Mouse (Mus musculus) CH12.LX (cell line): ENCODE measurements around the gene Nfatc2ip. TPM values are rescaled to one million over a fixed set of nuclear protein-coding genes. Genes with fewer than 3 reads are reported as not detected.

Experiments used
- DNase-seq: peaks from one replicate; pipeline ENCODE4 v3.0.0-alpha.2; 2013; ENCODE audit errors: extremely low read depth
- H3K27ac ChIP-seq: 2 replicates; pipeline ENCODE4 v1.5.1; 2012; ENCODE audit warnings: low read depth, mild to moderate bottlenecking, control low read depth, moderate library complexity; ENCODE audit not compliant: insufficient read depth
- H3K27me3 ChIP-seq: replicated peaks from 2 replicates; pipeline ENCODE3; 2012; ENCODE audit warnings: inconsistent platforms
- H3K36me3 ChIP-seq, 2 experiments: replicated peaks in 1 of 2; 2 replicates each; pipeline versions ENCODE3 to v1.6.1; 2012; ENCODE audit warnings: inconsistent platforms in 1 of 2, low read length in 1 of 2, mild to moderate bottlenecking in 1 of 2, mixed read lengths in 1 of 2, moderate library complexity in 1 of 2; ENCODE audit not compliant: control insufficient read depth in 1 of 2, insufficient read depth in 1 of 2
- H3K4me1 ChIP-seq, 2 experiments: 2 replicates each; pipeline ENCODE4 v1.6.1; 2012; ENCODE audit warnings: inconsistent platforms in 1 of 2, moderate library complexity in 1 of 2; ENCODE audit not compliant: insufficient read depth in 2 of 2, control insufficient read depth in 1 of 2
- H3K4me2 ChIP-seq: 2 replicates; pipeline ENCODE4 v1.6.1; 2012; ENCODE audit warnings: low read depth, mild to moderate bottlenecking, control low read depth; ENCODE audit not compliant: poor library complexity, insufficient read depth, severe bottlenecking
- H3K4me3 ChIP-seq, 3 experiments: fragments of 150-350 bp in 1 of 3; sonication (generic) in 1 of 3; replicated peaks in 1 of 3; 2 replicates each; pipeline versions ENCODE3 to v1.5.1; 2011 to 2012; ENCODE audit warnings: low read depth in 2 of 3, low read length in 2 of 3, mild to moderate bottlenecking in 2 of 3, moderate library complexity in 2 of 3, control low read depth in 1 of 3, improper control_type of control experiment in 1 of 3, inconsistent platforms in 1 of 3, mixed read lengths in 1 of 3; ENCODE audit not compliant: poor library complexity in 1 of 3
- H3K79me2 ChIP-seq: replicated peaks from 2 replicates; pipeline ENCODE4 v1.6.1; 2012; ENCODE audit warnings: mild to moderate bottlenecking, moderate library complexity; ENCODE audit not compliant: control insufficient read depth, poor library complexity, insufficient read depth, severe bottlenecking; ENCODE audit errors: extremely low read depth
- H3K9ac ChIP-seq: 2 replicates; pipeline ENCODE4 v1.6.1; 2012; ENCODE audit warnings: low read depth, mild to moderate bottlenecking, control low read depth, moderate library complexity; ENCODE audit not compliant: insufficient read depth
- H3K9me3 ChIP-seq: replicated peaks from 2 replicates; pipeline ENCODE3; 2012; ENCODE audit warnings: low read length, inconsistent platforms, mixed read lengths
- CHD1 ChIP-seq: IDR thresholded peaks from 2 replicates; pipeline ENCODE4 v1.6.1; 2012; ENCODE audit warnings: low read depth, low read length, improper control_type of control experiment, inconsistent platforms
- CTCF ChIP-seq, 2 experiments: IDR thresholded peaks in 1 of 2; conservative IDR thresholded peaks in 1 of 2; 2 replicates each; pipeline ENCODE4 v1.5.1; 2011 to 2012; ENCODE audit warnings: low read depth in 2 of 2, low read length in 2 of 2, improper control_type of control experiment in 1 of 2, inconsistent platforms in 1 of 2, mild to moderate bottlenecking in 1 of 2, moderate library complexity in 1 of 2
- E2F4 ChIP-seq: IDR thresholded peaks from 2 replicates; pipeline ENCODE4 v1.6.1; 2011; ENCODE audit warnings: low read depth, low read length, improper control_type of control experiment; ENCODE audit not compliant: insufficient replicate concordance
- ELF1 ChIP-seq: IDR thresholded peaks from 2 replicates; pipeline ENCODE4 v1.6.1; 2014; ENCODE audit warnings: low read depth, mild to moderate bottlenecking, inconsistent platforms, low read length, improper control_type of control experiment
- EP300 ChIP-seq: IDR thresholded peaks from 2 replicates; pipeline ENCODE4 v1.6.1; 2011; ENCODE audit warnings: low read length, improper control_type of control experiment
- ETS1 ChIP-seq: conservative IDR thresholded peaks from 2 replicates; pipeline ENCODE4 v1.6.1; 2012; ENCODE audit warnings: low read depth, mild to moderate bottlenecking, inconsistent platforms, low read length, improper control_type of control experiment, moderate library complexity
- IRF4 ChIP-seq: IDR thresholded peaks from 2 replicates; pipeline ENCODE4 v1.6.1; 2014; ENCODE audit warnings: low read depth, mild to moderate bottlenecking, inconsistent platforms, low read length, improper control_type of control experiment
- JUND ChIP-seq: conservative IDR thresholded peaks from 2 replicates; pipeline ENCODE4 v1.6.1; 2011; ENCODE audit warnings: low read depth, low read length, improper control_type of control experiment
- KAT2A ChIP-seq: IDR thresholded peaks from 2 replicates; pipeline ENCODE4 v1.6.1; 2012; ENCODE audit warnings: low read length, improper control_type of control experiment, inconsistent platforms; ENCODE audit not compliant: insufficient replicate concordance
- MAZ ChIP-seq: IDR thresholded peaks from 2 replicates; pipeline ENCODE4 v1.6.1; 2012; ENCODE audit warnings: low read depth, mild to moderate bottlenecking, inconsistent platforms, low read length, improper control_type of control experiment, moderate library complexity
- MXI1 ChIP-seq: IDR thresholded peaks from 2 replicates; pipeline ENCODE4 v1.6.1; 2011; ENCODE audit warnings: mild to moderate bottlenecking, low read depth, low read length, improper control_type of control experiment
- NELFE ChIP-seq: IDR thresholded peaks from 2 replicates; pipeline ENCODE4 v1.6.1; 2011; ENCODE audit warnings: low read depth, low read length, improper control_type of control experiment
- NRF1 ChIP-seq: IDR thresholded peaks from 2 replicates; pipeline ENCODE4 v1.6.1; 2014; ENCODE audit warnings: low read depth, mild to moderate bottlenecking, inconsistent platforms, low read length, improper control_type of control experiment, moderate library complexity
- PAX5 ChIP-seq: IDR thresholded peaks from 2 replicates; pipeline ENCODE4 v1.6.1; 2012; ENCODE audit warnings: low read length, inconsistent platforms, mixed read lengths
- POLR2A ChIP-seq: IDR thresholded peaks from 2 replicates; pipeline ENCODE4 v1.6.1; 2011; ENCODE audit warnings: low read depth, mild to moderate bottlenecking, improper control_type of control experiment, low read length
- POLR2AphosphoS2 ChIP-seq: IDR thresholded peaks from 2 replicates; pipeline ENCODE4 v1.6.1; 2011; ENCODE audit warnings: low read depth, low read length, improper control_type of control experiment
- RAD21 ChIP-seq: IDR thresholded peaks from 2 replicates; pipeline ENCODE4 v1.6.1; 2011; ENCODE audit warnings: low read depth, mild to moderate bottlenecking, low read length, improper control_type of control experiment, moderate library complexity
- RCOR1 ChIP-seq: conservative IDR thresholded peaks from 2 replicates; pipeline ENCODE4 v1.6.1; 2012; ENCODE audit warnings: low read depth, mild to moderate bottlenecking, inconsistent platforms, low read length, improper control_type of control experiment
- SIN3A ChIP-seq: IDR thresholded peaks from 2 replicates; pipeline ENCODE4 v1.6.1; 2012; ENCODE audit warnings: low read length, improper control_type of control experiment, inconsistent platforms
- SMC3 ChIP-seq: IDR thresholded peaks from 2 replicates; pipeline ENCODE4 v1.6.1; 2011; ENCODE audit warnings: low read depth, low read length, improper control_type of control experiment
- TBP ChIP-seq: conservative IDR thresholded peaks from 2 replicates; pipeline ENCODE4 v1.6.1; 2011; ENCODE audit warnings: low read depth, low read length, improper control_type of control experiment
- ZC3H11A ChIP-seq: IDR thresholded peaks from 2 replicates; pipeline ENCODE4 v1.6.1; 2012; ENCODE audit warnings: low read depth, mild to moderate bottlenecking, inconsistent platforms, low read length, improper control_type of control experiment
- ZMIZ1 ChIP-seq: IDR thresholded peaks from 2 replicates; pipeline ENCODE4 v1.6.1; 2012; ENCODE audit warnings: low read depth, mild to moderate bottlenecking, inconsistent platforms, low read length, improper control_type of control experiment
- ZNF384 ChIP-seq: IDR thresholded peaks from 2 replicates; pipeline ENCODE4 v1.6.1; 2012; ENCODE audit warnings: low read depth, low read length, improper control_type of control experiment, inconsistent platforms
- dilution Hi-C: fragments of 300-500 bp; cut with MboI; formaldehyde crosslinking; loops from 2 replicates; pipeline ENCODE4 v1.14.3; 2020; ENCODE audit warnings: low sequenced_read_pairs; ENCODE audit not compliant: extremely low pct_unique_long_range_greater_than_20kb, extremely low pct_ligation_motif_present
- in situ Hi-C: fragments of 300-500 bp; cut with MboI; formaldehyde crosslinking; loops from 3 replicates; pipeline ENCODE4 v1.14.3; 2019; ENCODE audit warnings: low sequenced_read_pairs, low pct_ligation_motif_present, low pct_unique_long_range_greater_than_20kb, mixed read lengths
- polyA plus RNA-seq: library from polyadenylated mRNA; unstranded; fragments of >175 nt; gene quantifications from 2 replicates; pipeline ENCODE4 v1.2.1, GENCODE M21; 2012; ENCODE audit warnings: low read depth; ENCODE audit not compliant: insufficient read length
- total RNA-seq, 2 experiments: library from RNA; depleted of rRNA; stranded (reverse); fragments of 300-350 nt in 1 of 2; fragments of >200 nt in 1 of 2; gene quantifications; 2 replicates each; pipeline ENCODE4 v1.2.3; 2012 to 2014

Gene Nfatc2ip
- total and polyA plus RNA-seq, 3 experiments: 7.8 to 15.0 (median 13.9) TPM

- TF ChIP-seq ZNF384: no peak
- no peak for TF ChIP-seq MXI1
- no peak for TF ChIP-seq POLR2AphosphoS2
- TF ChIP-seq ELF1: peak; percentile 51
- TF ChIP-seq ZC3H11A: no peak
- TF ChIP-seq CTCF (conservative IDR thresholded peaks at IDR 0.05 in 1 of 2, IDR thresholded peaks at IDR 0.05 in 1 of 2; ENCODE audit: low read depth in 2 of 2, low read length in 2 of 2): no peak
- TF ChIP-seq ZMIZ1: no peak
- TF ChIP-seq NELFE: no peak
- TF ChIP-seq SMC3: no peak
- TF ChIP-seq MAZ: no peak
- no peak for TF ChIP-seq SIN3A
- TF ChIP-seq NRF1: no peak
Measured at GRCm38 (mm10) chr7:126424161-126424560, 27.6 kb upstream of the Nfatc2ip start (continued).

DNA sequence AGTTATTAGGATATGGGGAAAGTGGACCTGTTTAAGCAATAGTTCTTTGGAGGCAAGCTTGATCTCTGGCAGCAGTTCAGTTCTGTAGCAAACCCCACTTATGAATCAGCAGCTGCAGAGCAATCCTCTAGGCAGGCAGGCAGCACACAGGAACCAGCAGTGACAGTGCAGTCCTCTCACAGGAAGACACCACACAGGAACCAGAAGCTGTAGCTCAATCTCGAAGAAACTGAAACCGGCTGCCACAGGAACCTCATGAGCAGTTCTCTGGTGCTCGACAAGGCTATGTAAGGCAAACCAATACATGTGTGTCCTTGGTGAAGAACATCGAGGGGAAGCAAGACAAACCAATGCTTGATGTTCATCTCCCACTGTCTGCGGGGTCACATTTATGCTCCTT, 25.2 kb upstream of the Nfatc2ip start:
- TF ChIP-seq ETS1: no peak
- no peak for TF ChIP-seq PAX5
- TF ChIP-seq JUND: no peak
- TF ChIP-seq IRF4: peak; percentile 53; the same call in 1 of the 2 replicates
- TF ChIP-seq RCOR1: no peak
- TF ChIP-seq CHD1: no peak
- TF ChIP-seq KAT2A: no peak
- TF ChIP-seq EP300: no peak
- no peak for TF ChIP-seq RAD21
- TF ChIP-seq TBP: no peak
- TF ChIP-seq E2F4: 0 out of 2 replicates have a peak, but pooled peaks have one; percentile 30
- TF ChIP-seq ZNF384: no peak
- no peak for TF ChIP-seq POLR2A
- TF ChIP-seq, all 38 proteins: peak for 2
- H3K27ac ChIP-seq: no peak overlapping the region
- no peaks in the 10 kb centered on the region for H3K79me2 ChIP-seq
- dilution Hi-C loops (no loop called here), in situ Hi-C loops (no loop called here)
- H3K36me3 ChIP-seq: peaks cover 0 to 12% of the 10 kb centered on the region in 2 experiments
- DNase-seq: peak; percentile 41
- no peak overlapping the region for H3K9ac ChIP-seq
- H3K9me3 ChIP-seq: peaks cover 19% of the 10 kb centered on the region
- no peak overlapping the region for H3K4me3 ChIP-seq
- peaks cover 14 to 50% of the 10 kb centered on the region in 2 experiments; a peak in 3 of 4 replicates for H3K4me1 ChIP-seq
- no peaks in the 10 kb centered on the region for H3K27me3 ChIP-seq
- no peak overlapping the region for H3K4me2 ChIP-seq
